Mouse (Mus musculus): ENCODE measurements at regions not wholly inside any gene's neighbourhood (a gene's known extent, or its start where the extent isn't known, plus 50 kb on each side); places are given as distances from the start of the nearest gene placed in this dataset.

GRCm38 (mm10) chr2:147838613-147839012 is 208.2 kb downstream of the Foxa2 start:
- intact Hi-C loops (cut with DNase I; ENCODE audit: low total_unique reads) = no loop called here

GRCm38 (mm10) chr2:147830551-147830950 is 216.2 kb downstream of the Foxa2 start:
- DNase-seq = no peak

More at GRCm38 (mm10) chr2:147838613-147839012, 208.2 kb downstream of the Foxa2 start:
- no peak for DNase-seq

GRCm38 (mm10) chr2:147816951-147817350 is 229.8 kb downstream of the Foxa2 start:
- intact Hi-C loops (cut with DNase I; ENCODE audit: low total_unique reads) = no loop called here
- DNase-seq = no peak

More at GRCm38 (mm10) chr2:147830551-147830950, 216.2 kb downstream of the Foxa2 start:
- intact Hi-C loops (cut with DNase I; ENCODE audit: low total_unique reads) = no loop called here

- DNase-seq = no peak
- intact Hi-C loops (cut with DNase I; ENCODE audit: low total_unique reads) = no loop called here
Observed at GRCm38 (mm10) chr2:147814231-147814630, 232.5 kb downstream of the Foxa2 start.

GRCm38 (mm10) chr2:147813516-147813915 is 233.3 kb downstream of the Foxa2 start:
- intact Hi-C loops (cut with DNase I; ENCODE audit: low total_unique reads) = no loop called here

GRCm38 (mm10) chr2:147808036-147808675 is 238.6 kb downstream of the Foxa2 start:
- no peak for DNase-seq
- intact Hi-C loops (cut with DNase I; ENCODE audit: low total_unique reads) = loop anchor here (10.0 kb wide), 1 partner anchor 237 kb away; the partner anchor contains the start of gene Foxa2

More at GRCm38 (mm10) chr2:147813516-147813915, 233.3 kb downstream of the Foxa2 start:
- DNase-seq = no peak

- DNase-seq = no peak
- intact Hi-C loops (cut with DNase I; ENCODE audit: low total_unique reads) = loop anchor here (10.0 kb wide), 1 partner anchor 242 kb away; the partner anchor contains the start of gene Foxa2
Observed at GRCm38 (mm10) chr2:147803102-147803501, 243.7 kb downstream of the Foxa2 start.

- intact Hi-C loops (cut with DNase I; ENCODE audit: low total_unique reads) = no loop called here
- DNase-seq = no peak
Observed at GRCm38 (mm10) chr2:147791434-147791833, 255.3 kb downstream of the Foxa2 start.

GRCm38 (mm10) chr2:147789877-147790276 is 256.9 kb downstream of the Foxa2 start:
- no peak for DNase-seq
- intact Hi-C loops (cut with DNase I; ENCODE audit: low total_unique reads) = no loop called here

- peak; percentile 24 for DNase-seq
Observed at GRCm38 (mm10) chr2:147789268-147789667, 257.5 kb downstream of the Foxa2 start.

GRCm38 (mm10) chr2:147788001-147788400 is 258.8 kb downstream of the Foxa2 start:
- intact Hi-C loops (cut with DNase I; ENCODE audit: low total_unique reads) = no loop called here
- no peak for DNase-seq

More at GRCm38 (mm10) chr2:147789268-147789667, 257.5 kb downstream of the Foxa2 start:
- intact Hi-C loops (cut with DNase I; ENCODE audit: low total_unique reads) = no loop called here

GRCm38 (mm10) chr2:147782496-147782895 is 264.3 kb downstream of the Foxa2 start:
- DNase-seq = no peak
- intact Hi-C loops (cut with DNase I; ENCODE audit: low total_unique reads) = no loop called here

GRCm38 (mm10) chr2:147776316-147776715 is 270.5 kb downstream of the Foxa2 start:
- no peak for DNase-seq
- intact Hi-C loops (cut with DNase I; ENCODE audit: low total_unique reads) = no loop called here

GRCm38 (mm10) chr2:147772579-147772978 is 274.2 kb downstream of the Foxa2 start:
- intact Hi-C loops (cut with DNase I; ENCODE audit: low total_unique reads) = no loop called here
- no peak for DNase-seq

GRCm38 (mm10) chr2:147753089-147753488 is 293.7 kb downstream of the Foxa2 start:
- intact Hi-C loops (cut with DNase I; ENCODE audit: low total_unique reads) = no loop called here
- no peak for DNase-seq

- no peak for DNase-seq
- intact Hi-C loops (cut with DNase I; ENCODE audit: low total_unique reads) = no loop called here
Observed at GRCm38 (mm10) chr2:147751831-147752230, 294.9 kb downstream of the Foxa2 start.

- intact Hi-C loops (cut with DNase I; ENCODE audit: low total_unique reads) = no loop called here
- DNase-seq = no peak
Observed at GRCm38 (mm10) chr2:147748006-147748405, 298.8 kb downstream of the Foxa2 start.

GRCm38 (mm10) chr2:147743908-147744307 is 302.9 kb downstream of the Foxa2 start:
- intact Hi-C loops (cut with DNase I; ENCODE audit: low total_unique reads) = no loop called here

GRCm38 (mm10) chr2:147738307-147738872 is 308.4 kb downstream of the Foxa2 start:
- intact Hi-C loops (cut with DNase I; ENCODE audit: low total_unique reads) = loop anchor here (5.0 kb wide), 1 partner anchor 361 kb away; no protein-coding TSS in a partner anchor
- no peak for DNase-seq

More at GRCm38 (mm10) chr2:147743908-147744307, 302.9 kb downstream of the Foxa2 start:
- DNase-seq = no peak

- intact Hi-C loops (cut with DNase I; ENCODE audit: low total_unique reads) = no loop called here
- DNase-seq = no peak
Observed at GRCm38 (mm10) chr2:147727396-147727795, 319.4 kb downstream of the Foxa2 start.

- DNase-seq = no peak
- intact Hi-C loops (cut with DNase I; ENCODE audit: low total_unique reads) = no loop called here
Observed at GRCm38 (mm10) chr2:147718936-147719335, 327.8 kb downstream of the Foxa2 start.
